Mouse (Mus musculus) hindbrain, postnatal 0 days (tissue): ENCODE data around the gene Cd200. TPM values are rescaled to one million over a fixed set of nuclear protein-coding genes. Genes with fewer than 3 reads are reported as not detected.
A peak's percentile ranks its signal among the peaks of the same experiment; 100 is the strongest.

Source experiments
- ATAC-seq: fragments of 200-750 bp; cut with Nextera tagmentation; 2 replicates; pipeline ENCODE4 v1.8.0; 2017; ENCODE audit warnings: mild to moderate bottlenecking, moderate TSS enrichment, moderate library complexity
- DNase-seq: peaks from one replicate; pipeline ENCODE4 v3.0.0-alpha.2; 2015; ENCODE audit warnings: low spot score
- H3K27ac ChIP-seq: fragments of 300-500 bp; sonication (generic); 2 replicates; pipeline ENCODE4 v1.5.1; 2014; ENCODE audit warnings: mild to moderate bottlenecking
- H3K27me3 ChIP-seq: fragments of 300-500 bp; sonication (generic); 2 replicates; pipeline ENCODE4 v1.6.1; 2014; ENCODE audit warnings: low read length, mixed read lengths; ENCODE audit not compliant: insufficient read depth
- H3K36me3 ChIP-seq: fragments of 300-500 bp; sonication (generic); 2 replicates; pipeline ENCODE4 v1.6.1; 2014; ENCODE audit warnings: low read length, mixed read lengths; ENCODE audit not compliant: insufficient read depth
- H3K4me1 ChIP-seq: fragments of 300-500 bp; sonication (generic); 2 replicates; pipeline ENCODE4 v1.6.1; 2014; ENCODE audit warnings: antibody characterized with exemption, low read length, mixed read lengths; ENCODE audit not compliant: insufficient read depth
- H3K4me2 ChIP-seq: fragments of 300-500 bp; sonication (generic); 2 replicates; pipeline ENCODE4 v1.6.1; 2014; ENCODE audit warnings: low read depth, mild to moderate bottlenecking, low read length, moderate library complexity, mixed read lengths
- H3K4me3 ChIP-seq: fragments of 300-500 bp; sonication (generic); 2 replicates; pipeline ENCODE4 v1.5.1; 2014; ENCODE audit warnings: low read length
- H3K9ac ChIP-seq: fragments of 300-500 bp; sonication (generic); replicated peaks from 2 replicates; pipeline ENCODE4 v1.6.1; 2014; ENCODE audit warnings: mild to moderate bottlenecking, low read length, moderate library complexity, mixed read lengths
- H3K9me3 ChIP-seq: fragments of 300-500 bp; sonication (generic); 2 replicates; pipeline ENCODE4 v1.6.1; 2016; ENCODE audit warnings: low read length, mixed read lengths
- CTCF ChIP-seq: IDR thresholded peaks from 2 replicates; pipeline ENCODE4 v1.5.1; 2016; ENCODE audit warnings: antibody characterized with exemption, control low read depth, low read depth
- WGBS: fragments of 180-500 bp; shearing (Covaris S2); extraction: QIAGEN DNeasy Blood & Tissue Kit; methylation state at CpG from one replicate; pipeline ENCODE4 v1.1.7; 2014; 5-methylcytosine and 5-hydroxymethylcytosine counted together
- polyA plus RNA-seq: library from polyadenylated mRNA; unstranded; fragments of >200 nt; fragmentation: Nextera tagmentation; extraction: Ambion mirVana; gene quantifications from 2 replicates; pipeline ENCODE4 v1.2.1, GENCODE M21; 2015
- total RNA-seq: library from RNA; depleted of rRNA; stranded (reverse); fragments of >200 nt; gene quantifications from 2 replicates; pipeline ENCODE4 v1.2.3, GENCODE M21; 2014

The Cd200 gene
- total and polyA plus RNA-seq, 2 experiments from 2014 or later = 210 to 385 TPM

GRCm38 (mm10) chr16:45407645-45408400, 1.0 kb downstream of the Cd200 start:
- DNase-seq = peak; percentile 52
- H3K27me3 ChIP-seq = no peaks in the 10 kb centered on the region
- H3K4me3 ChIP-seq = peak overlapping the region; percentile 81
- no peaks in the 10 kb centered on the region for H3K9me3 ChIP-seq
- no peaks in the 10 kb centered on the region for H3K4me1 ChIP-seq
- no peak for ATAC-seq
- peak overlapping the region; percentile 98 for H3K27ac ChIP-seq
- H3K4me2 ChIP-seq = peak overlapping the region; percentile 64
- no peaks in the 10 kb centered on the region for H3K36me3 ChIP-seq
- TF ChIP-seq CTCF = no peak
- H3K9ac ChIP-seq = peak overlapping the region; percentile 90
- 18% methylated on average over 9 of the region's 9 CpGs for WGBS

- ATAC-seq (no peak), DNase-seq (peak; percentile 18)
- no peaks in the 10 kb centered on the region for H3K27me3 ChIP-seq
- H3K9me3 ChIP-seq = no peaks in the 10 kb centered on the region
- H3K27ac ChIP-seq = peak overlapping the region; percentile 98
- no peaks in the 10 kb centered on the region for H3K4me1 ChIP-seq
- TF ChIP-seq CTCF = no peak
- peak overlapping the region; percentile 64 for H3K4me2 ChIP-seq
- H3K4me3 ChIP-seq = peak overlapping the region; percentile 81
- WGBS = 67% methylated on average over 5 of the region's 5 CpGs
- peak overlapping the region; percentile 90 for H3K9ac ChIP-seq
- no peaks in the 10 kb centered on the region for H3K36me3 ChIP-seq
These were observed 1.8 kb downstream of the Cd200 start for GRCm38 (mm10) chr16:45407091-45407490.

- 60% methylated on average over 2 of the region's 2 CpGs for WGBS
- H3K36me3 ChIP-seq = no peaks in the 10 kb centered on the region
- ATAC-seq (no peak), DNase-seq (no peak)
- no peaks in the 10 kb centered on the region for H3K9me3 ChIP-seq
- TF ChIP-seq CTCF = no peak
- H3K4me2 ChIP-seq = no peak overlapping the region
- H3K27me3 ChIP-seq = no peaks in the 10 kb centered on the region
- no peak overlapping the region for H3K9ac ChIP-seq
- H3K4me3 ChIP-seq = no peak overlapping the region
- H3K27ac ChIP-seq = no peak overlapping the region
- H3K4me1 ChIP-seq = 0 out of 2 replicates have a peak, but pooled peaks cover 2% of the 10 kb centered on the region
These were observed 5.9 kb downstream of the Cd200 start for GRCm38 (mm10) chr16:45402951-45403350.

- DNase-seq (no peak), ATAC-seq (no peak)
- Histone ChIP-seq H3K4me2 (no peak overlapping the region), H3K9ac (no peak overlapping the region), H3K4me1 (0 out of 2 replicates have a peak, but pooled peaks cover 2% of the 10 kb centered on the region), H3K27ac (no peak overlapping the region), H3K27me3 (no peaks in the 10 kb centered on the region), H3K36me3 (no peaks in the 10 kb centered on the region), H3K4me3 (no peak overlapping the region), H3K9me3 (no peaks in the 10 kb centered on the region)
- WGBS = 93% methylated on average over 1 of the region's 1 CpGs
- no peak for TF ChIP-seq CTCF
These were observed 6.8 kb downstream of the Cd200 start for GRCm38 (mm10) chr16:45402036-45402435.

- no peak for ATAC-seq
- Histone ChIP-seq H3K27ac (no peak overlapping the region), H3K4me2 (no peak overlapping the region), H3K36me3 (peaks cover 10% of the 10 kb centered on the region; the same call in 1 of the 2 replicates), H3K4me1 (0 out of 2 replicates have a peak, but pooled peaks cover 2% of the 10 kb centered on the region), H3K9ac (no peak overlapping the region), H3K4me3 (no peak overlapping the region), H3K9me3 (no peaks in the 10 kb centered on the region), H3K27me3 (no peaks in the 10 kb centered on the region)
- WGBS = 60% methylated on average over 9 of the region's 9 CpGs
- no peak for TF ChIP-seq CTCF
- no peak for DNase-seq
These were observed 8.8 kb downstream of the Cd200 start for GRCm38 (mm10) chr16:45399947-45400555.

GRCm38 (mm10) chr16:45399411-45399810, 9.4 kb downstream of the Cd200 start:
- Histone ChIP-seq H3K4me2 (no peak overlapping the region), H3K4me3 (no peak overlapping the region), H3K9me3 (no peaks in the 10 kb centered on the region), H3K9ac (no peak overlapping the region), H3K4me1 (0 out of 2 replicates have a peak, but pooled peaks cover 2% of the 10 kb centered on the region), H3K36me3 (peaks cover 16% of the 10 kb centered on the region), H3K27me3 (no peaks in the 10 kb centered on the region), H3K27ac (no peak overlapping the region)
- TF ChIP-seq CTCF = no peak
- WGBS = 79% methylated on average over 3 of the region's 3 CpGs
- no peak for DNase-seq
- ATAC-seq = no peak

- no peaks in the 10 kb centered on the region for H3K9me3 ChIP-seq
- no peak for TF ChIP-seq CTCF
- DNase-seq (peak; percentile 30), ATAC-seq (peak; percentile 45; the same call in 1 of the 2 replicates)
- 48% methylated on average over 2 of the region's 2 CpGs for WGBS
- 0 out of 2 replicates have a peak, but pooled peaks cover 2% of the 10 kb centered on the region for H3K4me1 ChIP-seq
- H3K27me3 ChIP-seq = no peaks in the 10 kb centered on the region
- H3K4me3 ChIP-seq = no peak overlapping the region
- no peak overlapping the region for H3K9ac ChIP-seq
- peaks cover 26% of the 10 kb centered on the region for H3K36me3 ChIP-seq
- H3K27ac ChIP-seq = no peak overlapping the region
- no peak overlapping the region for H3K4me2 ChIP-seq
These were observed 11.4 kb downstream of the Cd200 start for GRCm38 (mm10) chr16:45397440-45397839.
